Mouse (Mus musculus) cerebellum, adult 9-10 months (tissue): Measurements from ENCODE around the gene Foxl1.

Source experiments
- DNase-seq: peaks from one replicate; pipeline ENCODE4 v3.0.0; 2022

Foxl1 gene

DNA sequence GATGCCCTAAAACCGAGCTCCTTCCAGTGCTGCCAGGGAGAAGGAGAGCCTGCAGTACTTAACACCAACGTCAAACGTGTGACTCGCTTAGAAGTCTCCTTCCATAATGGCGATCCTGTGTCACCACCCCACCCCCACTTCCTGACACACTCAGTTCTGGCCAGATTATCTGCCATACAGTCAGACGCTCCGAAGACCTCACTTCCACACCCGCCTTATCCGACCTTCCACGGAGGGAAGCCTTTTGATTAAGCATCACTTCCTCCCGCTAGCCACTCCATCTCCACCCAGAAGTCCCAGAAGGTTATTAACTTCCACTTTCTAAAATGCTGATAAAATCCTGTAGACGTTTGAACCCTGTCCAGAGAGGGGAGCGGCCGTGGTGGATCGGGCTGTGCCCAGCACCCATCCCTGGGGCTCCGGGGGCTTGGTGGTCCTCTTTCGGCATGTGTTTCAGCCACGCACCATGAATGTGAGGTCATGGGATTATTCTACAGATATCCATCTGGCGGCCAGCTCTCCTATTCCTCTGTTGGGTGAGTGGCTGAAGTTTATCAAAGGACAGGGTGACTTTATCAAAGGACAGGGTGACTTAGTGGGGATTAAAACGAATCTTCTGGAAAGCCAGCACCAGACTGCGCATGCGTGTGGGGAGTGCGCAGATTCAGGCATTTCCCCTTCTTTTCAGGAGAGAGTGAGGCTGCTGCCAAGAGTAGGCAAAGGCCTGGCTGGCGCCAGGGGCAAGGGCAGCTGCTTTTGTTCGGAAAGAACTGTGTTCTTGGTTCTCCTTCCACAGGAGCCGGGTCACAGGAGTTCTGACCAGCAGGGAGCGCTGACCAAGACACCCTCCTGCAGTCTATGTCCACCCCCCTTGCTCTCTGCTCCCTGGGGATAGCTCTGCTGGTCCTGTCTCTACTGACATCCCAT is 43.1 kb downstream of the Foxl1 start:
- peak; percentile 1 for DNase-seq

- no peak for DNase-seq
These were observed 44.8 kb downstream of the Foxl1 start for GRCm38 (mm10) chr8:121172567-121172966.

DNA sequence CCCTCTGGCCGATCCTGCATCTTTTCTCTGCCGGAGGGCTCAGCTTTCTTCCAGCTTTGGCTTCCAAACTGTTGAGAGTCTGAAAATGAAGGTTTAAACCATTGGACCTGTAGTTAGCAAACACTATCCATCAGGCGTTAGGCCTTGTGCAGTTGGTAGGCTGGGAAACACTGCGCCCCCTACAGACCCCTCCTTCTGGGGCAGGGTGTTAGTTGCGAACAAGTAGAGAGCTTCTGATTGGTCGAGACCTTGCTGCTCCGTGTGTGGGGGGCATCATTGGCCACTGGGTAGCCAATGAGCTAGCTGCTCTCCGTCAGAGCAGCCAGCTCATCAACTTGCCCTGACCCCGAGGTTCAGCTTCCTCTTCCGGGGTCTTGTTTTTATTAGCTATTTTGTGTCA is 46.4 kb downstream of the Foxl1 start:
- DNase-seq = no peak

GRCm38 (mm10) chr8:121174721-121175539 is 47.2 kb downstream of the Foxl1 start:
- DNase-seq = no peak

- no peak for DNase-seq
These were observed 47.9 kb downstream of the Foxl1 start for GRCm38 (mm10) chr8:121175540-121176090.

DNA sequence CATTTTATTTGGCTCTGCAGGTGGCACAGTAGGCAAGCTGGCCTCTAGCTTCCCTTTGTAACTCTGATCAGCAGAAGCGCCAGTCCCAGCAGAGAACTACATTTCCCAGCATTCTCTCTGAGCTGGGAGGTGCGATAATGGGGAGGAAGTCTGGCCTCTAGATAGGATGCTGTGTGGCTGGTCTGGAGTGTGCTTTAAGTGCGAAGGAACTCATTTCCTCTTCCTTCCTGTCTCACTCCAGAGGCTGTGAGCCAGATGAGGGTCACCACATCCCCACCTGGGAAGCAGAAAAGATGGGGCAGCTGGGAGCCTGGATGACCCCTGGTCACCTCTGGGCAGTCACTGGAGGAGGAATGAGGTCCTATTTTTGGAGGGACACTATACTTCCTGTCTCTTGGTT is 48.6 kb downstream of the Foxl1 start:
- no peak for DNase-seq
